Mouse (Mus musculus): ENCODE measurements around the gene Dapk2. TPM values are rescaled to one million over a fixed set of nuclear protein-coding genes. Genes with fewer than 3 reads are reported as not detected.
A peak's percentile ranks its signal among the peaks of the same experiment; 100 is the strongest.

The Dapk2 gene
- polyA plus RNA-seq, 1 experiment, result 11.8 TPM

DNA sequence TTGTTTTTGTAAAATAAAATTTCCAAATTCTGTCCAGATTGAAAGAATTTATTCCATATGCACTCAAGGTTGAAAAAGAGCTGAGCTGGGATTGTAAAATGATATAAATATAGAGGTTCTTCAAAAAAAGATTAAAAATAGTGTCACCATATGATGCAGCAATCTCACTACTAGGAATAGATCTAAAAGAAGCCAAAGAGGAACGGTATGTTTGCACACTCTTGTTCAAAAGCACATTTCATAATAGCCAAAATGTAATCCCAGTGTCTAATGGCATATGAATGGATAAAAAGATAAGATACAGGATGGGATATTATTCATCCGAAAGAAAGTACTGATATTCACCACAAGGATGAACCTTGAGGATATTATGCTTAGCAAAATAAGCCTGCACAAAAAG is 38.5 kb upstream of the Dapk2 start:
- Histone ChIP-seq H3K4me3 (ENCODE audit: insufficient read depth, low read depth, low read length) (no peak overlapping the region), H3K4me1 (ENCODE audit: control insufficient read depth, insufficient read depth, low read length) (peaks cover 6% of the 10 kb centered on the region; the same call in 1 of the 2 replicates), H3K27ac (ENCODE audit: insufficient read depth, low read depth, low read length) (no peak overlapping the region), H3K27me3 (replicated peaks; ENCODE audit: control insufficient read depth, insufficient read depth, low read length) (no peaks in the 10 kb centered on the region; the same call in 1 of the 2 replicates), H3K36me3 (ENCODE audit: control insufficient read depth, insufficient read depth, low read length) (no peaks in the 10 kb centered on the region; the same call in 1 of the 2 replicates)
- TF ChIP-seq CTCF (conservative IDR thresholded peaks at IDR 0.05; ENCODE audit: insufficient read depth, insufficient read length, low read depth, low read length) (no peak), POLR2A (IDR thresholded peaks at IDR 0.05; ENCODE audit: low read depth, low read length) (no peak)
- no peak for DNase-seq
- 87% methylated on average over 2 of the region's 2 CpGs for WGBS

DNA sequence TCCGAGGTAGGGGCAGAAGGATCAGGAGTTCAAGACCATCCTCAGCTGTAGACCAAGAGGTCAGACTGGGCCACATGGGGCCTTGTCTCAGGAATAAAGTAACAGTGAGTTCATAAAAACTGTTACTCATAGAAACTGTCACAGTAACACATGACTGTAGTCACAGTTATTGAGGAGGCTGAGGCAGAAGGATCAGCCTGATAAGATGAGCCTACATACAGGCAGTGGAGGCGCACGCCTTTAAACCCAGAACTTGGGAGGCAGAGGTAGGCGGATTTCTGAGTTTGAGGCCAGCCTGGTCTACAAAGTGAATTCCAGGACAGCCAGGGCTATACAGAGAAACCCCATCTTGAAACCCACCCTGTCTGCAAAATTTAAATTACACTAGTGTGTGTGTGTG is 37.9 kb upstream of the Dapk2 start:
- TF ChIP-seq POLR2A (IDR thresholded peaks at IDR 0.05; ENCODE audit: low read depth, low read length) (no peak), CTCF (conservative IDR thresholded peaks at IDR 0.05; ENCODE audit: insufficient read depth, insufficient read length, low read depth, low read length) (no peak)
- Histone ChIP-seq H3K4me1 (ENCODE audit: control insufficient read depth, insufficient read depth, low read length) (peaks cover 6% of the 10 kb centered on the region; the same call in 1 of the 2 replicates), H3K4me3 (ENCODE audit: insufficient read depth, low read depth, low read length) (no peak overlapping the region), H3K27ac (ENCODE audit: insufficient read depth, low read depth, low read length) (no peak overlapping the region), H3K36me3 (ENCODE audit: control insufficient read depth, insufficient read depth, low read length) (no peaks in the 10 kb centered on the region; the same call in 1 of the 2 replicates), H3K27me3 (replicated peaks; ENCODE audit: control insufficient read depth, insufficient read depth, low read length) (no peaks in the 10 kb centered on the region; the same call in 1 of the 2 replicates)
- DNase-seq, result no peak
- 91% methylated on average over 4 of the region's 4 CpGs for whole genome bisulfite sequencing

- DNase-seq, result no peak
- TF ChIP-seq POLR2A (IDR thresholded peaks at IDR 0.05; ENCODE audit: low read depth, low read length) (no peak), CTCF (conservative IDR thresholded peaks at IDR 0.05; ENCODE audit: insufficient read depth, insufficient read length, low read depth, low read length) (no peak)
- Histone ChIP-seq H3K27ac (ENCODE audit: insufficient read depth, low read depth, low read length) (no peak overlapping the region), H3K27me3 (replicated peaks; ENCODE audit: control insufficient read depth, insufficient read depth, low read length) (no peaks in the 10 kb centered on the region; the same call in 1 of the 2 replicates), H3K4me1 (ENCODE audit: control insufficient read depth, insufficient read depth, low read length) (peaks cover 9% of the 10 kb centered on the region; the same call in 1 of the 2 replicates), H3K4me3 (ENCODE audit: insufficient read depth, low read depth, low read length) (no peak overlapping the region), H3K36me3 (ENCODE audit: control insufficient read depth, insufficient read depth, low read length) (no peaks in the 10 kb centered on the region)
- whole genome bisulfite sequencing, result 43% methylated on average over 3 of the region's 3 CpGs
Measured at GRCm38 (mm10) chr9:66120945-66121344, 37.1 kb upstream of the Dapk2 start.

DNA sequence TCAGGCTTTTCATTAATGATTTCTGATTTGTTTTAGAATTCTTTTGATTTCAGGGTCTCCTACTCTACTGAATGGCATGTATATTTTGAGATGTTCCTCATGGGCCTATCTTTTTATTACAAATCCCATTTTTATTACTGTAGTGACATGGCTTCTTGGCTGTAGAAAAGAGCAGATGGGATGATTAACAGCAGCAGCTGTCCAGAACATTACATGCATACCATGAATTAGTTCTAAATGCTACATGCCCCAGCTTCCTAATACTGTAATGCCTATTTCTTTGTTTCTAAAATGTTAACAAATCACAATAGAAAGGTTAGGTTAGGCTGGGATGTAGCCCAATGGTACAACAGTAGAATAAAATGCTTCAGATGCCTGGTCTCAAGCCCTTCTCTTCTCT is 36.6 kb upstream of the Dapk2 start:
- no peak overlapping the region for H3K27ac ChIP-seq (ENCODE audit: insufficient read depth, low read depth, low read length)
- TF ChIP-seq POLR2A (IDR thresholded peaks at IDR 0.05; ENCODE audit: low read depth, low read length), result no peak
- TF ChIP-seq CTCF (conservative IDR thresholded peaks at IDR 0.05; ENCODE audit: insufficient read depth, insufficient read length, low read depth, low read length), result no peak
- DNase-seq, result no peak

DNA sequence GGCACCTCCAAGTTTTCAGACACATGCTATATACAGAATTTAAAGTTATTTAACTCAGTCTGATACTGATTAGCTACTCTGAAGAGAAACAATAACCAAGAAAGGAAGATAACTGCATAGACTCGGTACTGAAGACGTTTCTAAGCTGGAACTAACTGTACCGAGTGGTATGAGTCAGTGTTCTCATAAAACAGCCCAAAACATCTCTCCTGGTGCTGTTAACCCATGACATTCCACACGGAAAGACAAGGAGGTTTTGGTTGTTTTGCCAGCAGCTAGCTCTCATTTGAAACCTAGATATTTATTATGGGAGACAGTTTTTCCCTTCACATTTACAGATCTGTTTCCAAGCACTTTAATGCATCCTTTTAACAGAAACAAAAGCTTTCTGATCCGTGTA is 34.4 kb upstream of the Dapk2 start:
- TF ChIP-seq CTCF (conservative IDR thresholded peaks at IDR 0.05; ENCODE audit: insufficient read depth, insufficient read length, low read depth, low read length) (no peak), POLR2A (IDR thresholded peaks at IDR 0.05; ENCODE audit: low read depth, low read length) (no peak)
- no peak overlapping the region for H3K27ac ChIP-seq (ENCODE audit: insufficient read depth, low read depth, low read length)
- DNase-seq, result no peak
- H3K36me3 ChIP-seq (ENCODE audit: control insufficient read depth, insufficient read depth, low read length), result no peaks in the 10 kb centered on the region
- H3K4me3 ChIP-seq (ENCODE audit: insufficient read depth, low read depth, low read length), result peak overlapping the region; percentile 84
- peaks cover 12% of the 10 kb centered on the region; the same call in 1 of the 2 replicates for H3K4me1 ChIP-seq (ENCODE audit: control insufficient read depth, insufficient read depth, low read length)
- no peaks in the 10 kb centered on the region; the same call in 1 of the 2 replicates for H3K27me3 ChIP-seq (replicated peaks; ENCODE audit: control insufficient read depth, insufficient read depth, low read length)
- WGBS, result under 1% methylated on average over 5 of the region's 5 CpGs

More for the DNA sequence above, 36.6 kb upstream of the Dapk2 start:
- H3K27me3 ChIP-seq (replicated peaks; ENCODE audit: control insufficient read depth, insufficient read depth, low read length), result no peaks in the 10 kb centered on the region; the same call in 1 of the 2 replicates
- H3K4me3 ChIP-seq (ENCODE audit: insufficient read depth, low read depth, low read length), result no peak overlapping the region
- no peaks in the 10 kb centered on the region for H3K36me3 ChIP-seq (ENCODE audit: control insufficient read depth, insufficient read depth, low read length)
- H3K4me1 ChIP-seq (ENCODE audit: control insufficient read depth, insufficient read depth, low read length), result peaks cover 9% of the 10 kb centered on the region; the same call in 1 of the 2 replicates

DNA sequence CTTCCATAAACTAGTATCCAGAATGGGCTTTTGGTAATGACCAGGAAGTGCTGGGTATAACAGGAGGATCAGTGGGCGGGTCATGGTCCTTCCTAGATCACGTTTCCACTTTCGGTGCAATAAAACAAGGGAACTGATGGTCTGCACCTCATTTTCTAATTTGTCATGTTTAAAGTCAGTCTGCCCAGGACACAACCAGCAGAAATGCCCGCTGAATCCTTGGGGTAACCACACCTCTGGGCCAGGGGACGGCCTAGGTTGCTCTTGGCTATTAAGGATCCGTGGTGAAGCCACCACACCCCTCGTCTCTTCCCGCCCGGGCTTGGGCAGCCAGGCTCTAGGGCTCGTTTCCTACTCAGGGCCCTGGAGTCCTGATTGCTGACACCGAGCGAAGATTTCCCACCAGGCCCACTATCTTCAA is 33.9 kb upstream of the Dapk2 start:
- under 1% methylated on average over 12 of the region's 12 CpGs for WGBS
- H3K27me3 ChIP-seq (replicated peaks; ENCODE audit: control insufficient read depth, insufficient read depth, low read length), result no peaks in the 10 kb centered on the region; the same call in 1 of the 2 replicates
- peak overlapping the region; percentile 34 for H3K27ac ChIP-seq (ENCODE audit: insufficient read depth, low read depth, low read length)
- peak overlapping the region; percentile 84 for H3K4me3 ChIP-seq (ENCODE audit: insufficient read depth, low read depth, low read length)
- no peaks in the 10 kb centered on the region for H3K36me3 ChIP-seq (ENCODE audit: control insufficient read depth, insufficient read depth, low read length)
- DNase-seq, result peak; percentile 44
- peaks cover 12% of the 10 kb centered on the region; the same call in 1 of the 2 replicates for H3K4me1 ChIP-seq (ENCODE audit: control insufficient read depth, insufficient read depth, low read length)
- TF ChIP-seq CTCF (conservative IDR thresholded peaks at IDR 0.05; ENCODE audit: insufficient read depth, insufficient read length, low read depth, low read length), result no peak
- no peak for TF ChIP-seq POLR2A (IDR thresholded peaks at IDR 0.05; ENCODE audit: low read depth, low read length)

- Histone ChIP-seq H3K27ac (ENCODE audit: insufficient read depth, low read depth, low read length) (peak overlapping the region; percentile 34), H3K4me3 (ENCODE audit: insufficient read depth, low read depth, low read length) (peak overlapping the region; percentile 84), H3K27me3 (replicated peaks; ENCODE audit: control insufficient read depth, insufficient read depth, low read length) (no peaks in the 10 kb centered on the region; the same call in 1 of the 2 replicates), H3K4me1 (ENCODE audit: control insufficient read depth, insufficient read depth, low read length) (peaks cover 12% of the 10 kb centered on the region; the same call in 1 of the 2 replicates), H3K36me3 (ENCODE audit: control insufficient read depth, insufficient read depth, low read length) (no peaks in the 10 kb centered on the region)
- DNase-seq, result peak; percentile 99
- TF ChIP-seq CTCF (conservative IDR thresholded peaks at IDR 0.05; ENCODE audit: insufficient read depth, insufficient read length, low read depth, low read length) (no peak), POLR2A (IDR thresholded peaks at IDR 0.05; ENCODE audit: low read depth, low read length) (peak; percentile 94)
- WGBS, result 19% methylated on average over 33 of the region's 33 CpGs
Measured at GRCm38 (mm10) chr9:66124681-66125542, 33.1 kb upstream of the Dapk2 start.
